Mouse (Mus musculus) macrophage (primary cell): ENCODE results near the gene Xrra1. TPM values are rescaled to one million over a fixed set of nuclear protein-coding genes. Genes with fewer than 3 reads are reported as not detected.
A peak's percentile ranks its signal among the peaks of the same experiment; 100 is the strongest.
"Not testable (repeated sequence)": the region's sequence is repeated elsewhere in the genome, so short reads cannot be mapped to it uniquely, and the experiment has no call there.

ENCODE experiments used
- H3K27ac ChIP-seq: fragments of 350-480 bp; formaldehyde crosslinking; 2 replicates; pipeline ENCODE4 v1.9.0; 2021
- H3K36me3 ChIP-seq: fragments of 350-480 bp; formaldehyde crosslinking; 2 replicates; pipeline ENCODE4 v1.9.0; 2021; ENCODE audit errors: inconsistent target
- H3K4me3 ChIP-seq: fragments of 350-480 bp; formaldehyde crosslinking; 2 replicates; pipeline ENCODE4 v1.9.0; 2021; ENCODE audit errors: inconsistent target
- H3K79me2 ChIP-seq: fragments of 350-480 bp; formaldehyde crosslinking; 2 replicates; pipeline ENCODE4 v1.9.0; 2021; ENCODE audit errors: inconsistent target
- WGBS: methylation state at CpG from one replicate; pipeline ENCODE4 v1.1.7; 2026; ENCODE audit warnings: inconsistent platforms; ENCODE audit not compliant: missing documents; 5-methylcytosine and 5-hydroxymethylcytosine counted together
- polyA plus RNA-seq: library from polyadenylated mRNA; stranded (reverse); fragments of 250-400 nt; gene quantifications from 3 replicates; pipeline ENCODE4 v1.2.4, GENCODE M21; 2018; ENCODE audit warnings: inconsistent platforms
- total RNA-seq, 78 experiments: library from RNA; depleted of rRNA; stranded (reverse); fragments of 250-400 nt; gene quantifications; 1 replicate in 9 of 78; 2 replicates in 24 of 78; 3 replicates in 43 of 78; 4 replicates in 2 of 78; pipeline ENCODE4 v1.2.4; 2018; ENCODE audit warnings: inconsistent platforms in 56 of 78

Xrra1 gene
- under 1 TPM in 5 of 26 experiments, not detected in 21; 0.26 to 0.94 (median 0.71) TPM for total RNA-seq (2018; cell fraction: chromatin; rRNA removed)
- total RNA-seq (2018; cell fraction: cytosol; rRNA removed): under 1 TPM in 17 of 26 experiments, not detected in 9; 0.07 to 0.26 (median 0.13) TPM
- under 1 TPM in 6 of 26 experiments, not detected in 20; 0.21 to 0.48 (median 0.37) TPM for total RNA-seq (2018; cell fraction: nucleus; rRNA removed)
- 0.11 to 0.12 TPM in 2 of 3 replicates, not detected in the other for polyA plus RNA-seq

GRCm38 (mm10) chr7:99858813-99859585 lies at the start of gene Xrra1:
TSS of gene Xrra1 (plus strand) at chr7:99859116.
- H3K79me2 ChIP-seq: peaks cover 47% of the 10 kb centered on the region
- peak within 1 kb of the TSS; percentile 78 for H3K27ac ChIP-seq
- WGBS: 1% methylated on average over 42 of the region's 42 CpGs
- H3K4me3 ChIP-seq: peak within 1 kb of the TSS; percentile 77
- peaks cover 6% of the 10 kb centered on the region; the same call in 1 of the 2 replicates for H3K36me3 ChIP-seq

GRCm38 (mm10) chr7:99810814-99811213 lies 48.1 kb upstream of the Xrra1 start:
- no peaks in the 10 kb centered on the region for H3K79me2 ChIP-seq
- H3K27ac ChIP-seq: no peak overlapping the region
- 100% methylated on average over 2 of the region's 2 CpGs for WGBS
- no peaks in the 10 kb centered on the region for H3K36me3 ChIP-seq
- H3K4me3 ChIP-seq: no peak overlapping the region

- no peak overlapping the region for H3K27ac ChIP-seq
- no peak overlapping the region for H3K4me3 ChIP-seq
- H3K36me3 ChIP-seq: no peaks in the 10 kb centered on the region
- H3K79me2 ChIP-seq: no peaks in the 10 kb centered on the region
- WGBS: 85% methylated on average over 4 of the region's 4 CpGs
Observed at GRCm38 (mm10) chr7:99811661-99812060, 47.3 kb upstream of the Xrra1 start.

- H3K79me2 ChIP-seq: no peaks in the 10 kb centered on the region
- H3K4me3 ChIP-seq: no peak overlapping the region
- H3K36me3 ChIP-seq: no peaks in the 10 kb centered on the region
- H3K27ac ChIP-seq: no peak overlapping the region
- 90% methylated on average over 11 of the region's 11 CpGs for WGBS
Observed at GRCm38 (mm10) chr7:99813394-99813793, 45.5 kb upstream of the Xrra1 start.

GRCm38 (mm10) chr7:99818181-99818725 lies 40.7 kb upstream of the Xrra1 start:
- H3K27ac ChIP-seq, H3K79me2 ChIP-seq, H3K36me3 ChIP-seq: not testable (repeated sequence)
- 15% methylated on average over 5 of the region's 9 CpGs for WGBS
- peak overlapping the region; percentile 2; the same call in 1 of the 2 replicates for H3K4me3 ChIP-seq

GRCm38 (mm10) chr7:99821953-99822352 lies 37.0 kb upstream of the Xrra1 start:
- 88% methylated on average over 2 of the region's 2 CpGs for WGBS
- H3K4me3 ChIP-seq: no peak overlapping the region
- H3K36me3 ChIP-seq: no peaks in the 10 kb centered on the region
- no peaks in the 10 kb centered on the region for H3K79me2 ChIP-seq
- no peak overlapping the region for H3K27ac ChIP-seq

- Histone ChIP-seq H3K4me3 (no peak overlapping the region), H3K27ac (no peak overlapping the region), H3K36me3 (no peaks in the 10 kb centered on the region), H3K79me2 (no peaks in the 10 kb centered on the region)
- 95% methylated on average over 5 of the region's 5 CpGs for WGBS
Observed at GRCm38 (mm10) chr7:99822426-99822825, 36.5 kb upstream of the Xrra1 start.

- no peak overlapping the region for H3K27ac ChIP-seq
- WGBS: 83% methylated on average over 10 of the region's 10 CpGs
- no peak overlapping the region for H3K4me3 ChIP-seq
- no peaks in the 10 kb centered on the region for H3K79me2 ChIP-seq
- no peaks in the 10 kb centered on the region for H3K36me3 ChIP-seq
Observed at GRCm38 (mm10) chr7:99823045-99823663, 35.8 kb upstream of the Xrra1 start.

GRCm38 (mm10) chr7:99824649-99825483 lies 34.0 kb upstream of the Xrra1 start:
- Histone ChIP-seq H3K36me3 (no peaks in the 10 kb centered on the region), H3K27ac (no peak overlapping the region), H3K79me2 (no peaks in the 10 kb centered on the region), H3K4me3 (no peak overlapping the region)
- 94% methylated on average over 16 of the region's 16 CpGs for WGBS

- no peak overlapping the region for H3K27ac ChIP-seq
- H3K4me3 ChIP-seq: no peak overlapping the region
- 92% methylated on average over 9 of the region's 9 CpGs for WGBS
- H3K36me3 ChIP-seq: no peaks in the 10 kb centered on the region
- H3K79me2 ChIP-seq: no peaks in the 10 kb centered on the region
Observed at GRCm38 (mm10) chr7:99825511-99825910, 33.4 kb upstream of the Xrra1 start.

GRCm38 (mm10) chr7:99826096-99826495 lies 32.8 kb upstream of the Xrra1 start:
- WGBS: 88% methylated on average over 6 of the region's 6 CpGs
- Histone ChIP-seq H3K79me2 (no peaks in the 10 kb centered on the region), H3K4me3 (no peak overlapping the region), H3K36me3 (no peaks in the 10 kb centered on the region), H3K27ac (no peak overlapping the region)

GRCm38 (mm10) chr7:99828083-99828570 lies 30.8 kb upstream of the Xrra1 start, which contains the start of gene Neu3:
TSS of gene Neu3 (minus strand) at chr7:99828417.
- 0 out of 2 replicates have a peak within 1 kb of the TSS, but pooled peaks have one; percentile 4 for H3K27ac ChIP-seq
- H3K36me3 ChIP-seq: no peaks in the 10 kb centered on the region
- peak within 1 kb of the TSS; percentile 44 for H3K4me3 ChIP-seq
- H3K79me2 ChIP-seq: no peaks in the 10 kb centered on the region
- 2% methylated on average over 25 of the region's 26 CpGs for WGBS

- H3K4me3 ChIP-seq: no peak overlapping the region
- no peak overlapping the region for H3K27ac ChIP-seq
- WGBS: 39% methylated on average over 5 of the region's 5 CpGs
- peaks cover 13% of the 10 kb centered on the region for H3K36me3 ChIP-seq
- H3K79me2 ChIP-seq: no peaks in the 10 kb centered on the region
Observed at GRCm38 (mm10) chr7:99833115-99833845, 25.6 kb upstream of the Xrra1 start.
